Comparison of ENCODE assay signal across 9 mouse cellular contexts in genomic region chr1:92474066-92474578, GRCm38 (mm10). TPM values are rescaled to one million over a fixed set of nuclear protein-coding genes. Genes with fewer than 3 reads are reported as not detected.
DNase-seq lines count a peak whose midpoint lies in the region; ATAC-seq and TF ChIP-seq lines count a peak whose summit lies in the region.
"Had no signal": no experiment of that assay in that cellular context is flagged by ENCODE, and none has a peak within 500 bp of the region (broad histone marks: within the 10 kb centered on the region; RNA-seq: fewer than 3 reads in every experiment).

No protein-coding gene starts in this region.

- H3K27ac ChIP-seq in heart, adult 2 months, result peak overlapping the region; percentile 94
- no peak overlapping the region for H3K27ac ChIP-seq in CH12.LX (ENCODE audit: insufficient read depth, low read depth)
- H3K27ac ChIP-seq in forebrain, embryonic 11.5 days (ENCODE audit: low read depth, low read length), result no peak overlapping the region
- H3K27ac ChIP-seq in liver, embryonic 13.5 days, result peak overlapping the region; percentile 61; the same call in 1 of the 2 replicates
- peak overlapping the region; percentile 83 for H3K27ac ChIP-seq in stomach, postnatal 0 days (replicated peaks)

- no peaks in the 10 kb centered on the region for H3K9me3 ChIP-seq in CH12.LX (replicated peaks; ENCODE audit: low read length)
- no peaks in the 10 kb centered on the region for H3K9me3 ChIP-seq in forebrain, embryonic 11.5 days (ENCODE audit: control insufficient read depth, low read length)
- no peaks in the 10 kb centered on the region for H3K9me3 ChIP-seq in liver, embryonic 13.5 days (replicated peaks)
- no peaks in the 10 kb centered on the region for H3K9me3 ChIP-seq in stomach, postnatal 0 days (ENCODE audit: control insufficient read depth, low read length)

- TF ChIP-seq EP300 in heart, adult 2 months (IDR thresholded peaks at IDR 0.05; ENCODE audit: insufficient read depth, low read depth, low read length), result no peak
- no peak for TF ChIP-seq EP300 in CH12.LX (IDR thresholded peaks at IDR 0.05; ENCODE audit: low read length)
- no peak for TF ChIP-seq EP300 in stomach, postnatal 0 days (optimal IDR thresholded peaks at IDR 0.05)

- in situ Hi-C loops in CH12.LX (cut with MboI; ENCODE audit: low pct_ligation_motif_present, low pct_unique_long_range_greater_than_20kb, low sequenced_read_pairs), result no loop called here

- intact Hi-C loops in heart, adult 2 months (cut with DNase I), result no loop called here
- intact Hi-C loops in heart, postnatal 36 days (cut with DNase I), result loop anchor here (10.0 kb wide), 1 partner anchor 939 kb away; no protein-coding TSS in a partner anchor

- peaks cover 6% of the 10 kb centered on the region for H3K4me1 ChIP-seq in heart, adult 2 months (ENCODE audit: control insufficient read depth, insufficient read depth, low read length)
- peaks cover 0 to 16% of the 10 kb centered on the region in 2 experiments; a peak in 2 of 4 replicates for H3K4me1 ChIP-seq in CH12.LX (ENCODE audit: control insufficient read depth in 1 of 2, insufficient read depth in 2 of 2)
- H3K4me1 ChIP-seq in forebrain, embryonic 11.5 days (replicated peaks; ENCODE audit: control insufficient read depth, insufficient read depth, low read length), result peaks cover 3% of the 10 kb centered on the region; the same call in 1 of the 2 replicates
- H3K4me1 ChIP-seq in liver, embryonic 13.5 days (replicated peaks), result peaks cover 21% of the 10 kb centered on the region
- H3K4me1 ChIP-seq in stomach, postnatal 0 days (replicated peaks; ENCODE audit: control insufficient read depth, insufficient read depth), result 0 out of 2 replicates have a peak, but pooled peaks cover 2% of the 10 kb centered on the region

- no peaks in the 10 kb centered on the region for H3K79me2 ChIP-seq in heart, adult 2 months (replicated peaks; ENCODE audit: control insufficient read depth, insufficient read depth, low read length)
- H3K79me2 ChIP-seq in CH12.LX (replicated peaks; ENCODE audit: control insufficient read depth, extremely low read depth, insufficient read depth, poor library complexity, severe bottlenecking), result peaks cover 15% of the 10 kb centered on the region

- TF ChIP-seq RAD21 in CH12.LX (IDR thresholded peaks at IDR 0.05; ENCODE audit: low read depth, low read length), result no peak

- H3K36me3 ChIP-seq in heart, adult 2 months (ENCODE audit: control insufficient read depth, insufficient read depth, low read length), result peaks cover 4% of the 10 kb centered on the region
- peaks cover 18 to 26% of the 10 kb centered on the region in 2 experiments for H3K36me3 ChIP-seq in CH12.LX (replicated peaks in 1 of 2; ENCODE audit: control insufficient read depth in 1 of 2, insufficient read depth in 1 of 2, low read length in 1 of 2)
- peaks cover 3% of the 10 kb centered on the region; the same call in 1 of the 2 replicates for H3K36me3 ChIP-seq in forebrain, embryonic 11.5 days (ENCODE audit: control insufficient read depth, insufficient read depth, low read length)
- H3K36me3 ChIP-seq in liver, embryonic 13.5 days, result peaks cover 21% of the 10 kb centered on the region
- H3K36me3 ChIP-seq in stomach, postnatal 0 days (ENCODE audit: control insufficient read depth, insufficient read depth, low read length), result peaks cover 3% of the 10 kb centered on the region; the same call in 1 of the 2 replicates

- DNase-seq in heart, adult 2 months, result no peak
- no peak for DNase-seq in heart, postnatal 36 days
- peak; percentile 13 for DNase-seq in CH12.LX (ENCODE audit: extremely low read depth)
- no peak for DNase-seq in forebrain, embryonic 11.5 days (ENCODE audit: low spot score)
- no peak for DNase-seq in liver, embryonic 13.5 days
- no peak for DNase-seq in stomach, postnatal 0 days (ENCODE audit: low spot score)
- DNase-seq in cerebellum, adult 11-12 months, result no peak
- DNase-seq in right cerebral cortex, postnatal 25 days, result no peak

- peak overlapping the region; percentile 71 for H3K4me3 ChIP-seq in heart, adult 2 months
- H3K4me3 ChIP-seq in CH12.LX (replicated peaks in 1 of 3; ENCODE audit: low read depth in 2 of 3, low read length in 2 of 3, poor library complexity in 1 of 3), result peak overlapping the region; percentile 66 to 99 (median 66)
- peak overlapping the region; percentile 92 for H3K4me3 ChIP-seq in forebrain, embryonic 11.5 days (ENCODE audit: low read depth, low read length)
- H3K4me3 ChIP-seq in liver, embryonic 13.5 days (replicated peaks), result peak overlapping the region; percentile 81
- peak overlapping the region; percentile 96 for H3K4me3 ChIP-seq in stomach, postnatal 0 days (ENCODE audit: low read depth, low read length)

- dilution Hi-C loops in CH12.LX (cut with MboI; ENCODE audit: extremely low pct_ligation_motif_present, extremely low pct_unique_long_range_greater_than_20kb, low sequenced_read_pairs), result no loop called here

- peak; percentile 22; the same call in 1 of the 2 replicates for ATAC-seq in forebrain, embryonic 11.5 days (replicated peaks; ENCODE audit: low FRiP score)
- peak; percentile 68 for ATAC-seq in liver, embryonic 13.5 days (ENCODE audit: low read depth)
- ATAC-seq in stomach, postnatal 0 days (ENCODE audit: low FRiP score, low TSS enrichment), result peak; percentile 73

- no peak for TF ChIP-seq POLR2A in heart, adult 2 months (IDR thresholded peaks at IDR 0.05; ENCODE audit: insufficient read depth, low read depth, low read length)
- TF ChIP-seq POLR2A in CH12.LX (IDR thresholded peaks at IDR 0.05; ENCODE audit: low read depth, low read length), result no peak

- H3K27me3 ChIP-seq in heart, adult 2 months (ENCODE audit: control insufficient read depth, insufficient read depth, low read length), result 0 out of 2 replicates have a peak, but pooled peaks cover 2% of the 10 kb centered on the region
- peaks cover 41% of the 10 kb centered on the region for H3K27me3 ChIP-seq in CH12.LX (replicated peaks)
- no peaks in the 10 kb centered on the region for H3K27me3 ChIP-seq in forebrain, embryonic 11.5 days (ENCODE audit: control insufficient read depth, insufficient read depth, low read length)
- H3K27me3 ChIP-seq in liver, embryonic 13.5 days, result 0 out of 2 replicates have a peak, but pooled peaks cover 3% of the 10 kb centered on the region
- H3K27me3 ChIP-seq in stomach, postnatal 0 days (ENCODE audit: control insufficient read depth, insufficient read depth, low read length), result no peaks in the 10 kb centered on the region

- H3K9ac ChIP-seq in heart, adult 2 months (ENCODE audit: low read depth, low read length), result peak overlapping the region; percentile 64
- peak overlapping the region; percentile 84 for H3K9ac ChIP-seq in CH12.LX (ENCODE audit: insufficient read depth, low read depth)
- H3K9ac ChIP-seq in forebrain, embryonic 11.5 days (ENCODE audit: low read length), result peak overlapping the region; percentile 64
- peak overlapping the region; percentile 62 for H3K9ac ChIP-seq in liver, embryonic 13.5 days
- H3K9ac ChIP-seq in stomach, postnatal 0 days (ENCODE audit: low read length), result peak overlapping the region; percentile 71

- WGBS in heart, adult 2 months, result 2% methylated on average over 10 of the region's 10 CpGs
- 5% methylated on average over 10 of the region's 10 CpGs for WGBS in forebrain, embryonic 11.5 days
- 2% methylated on average over 10 of the region's 10 CpGs for whole genome bisulfite sequencing in liver, embryonic 13.5 days (ENCODE audit: insufficient replicate concordance)
- 5% methylated on average over 10 of the region's 10 CpGs for WGBS in stomach, postnatal 0 days

- peak overlapping the region; percentile 98 for H3K4me2 ChIP-seq in CH12.LX (ENCODE audit: insufficient read depth, low read depth, poor library complexity, severe bottlenecking)
- H3K4me2 ChIP-seq in forebrain, embryonic 11.5 days (ENCODE audit: low read depth, low read length, severe bottlenecking), result peak overlapping the region; percentile 87
- peak overlapping the region; percentile 91 for H3K4me2 ChIP-seq in liver, embryonic 13.5 days
- H3K4me2 ChIP-seq in stomach, postnatal 0 days (replicated peaks; ENCODE audit: low read depth), result peak overlapping the region; percentile 95

- TF ChIP-seq CTCF in heart, adult 2 months (IDR thresholded peaks at IDR 0.05), result no peak
- TF ChIP-seq CTCF in CH12.LX (conservative IDR thresholded peaks at IDR 0.05 in 1 of 2, IDR thresholded peaks at IDR 0.05 in 1 of 2; ENCODE audit: low read depth in 2 of 2, low read length in 2 of 2), result no peak
- TF ChIP-seq CTCF in stomach, postnatal 0 days (IDR thresholded peaks at IDR 0.05; ENCODE audit: low read depth), result no peak

RNA-seq across cellular contexts. Expression of gene Ndufa10, which starts 0.5 kb away (rescaled TPM):
- total RNA-seq in heart, adult 2 months (2021), result 1,000 to 10,000 TPM in 1 of 2 experiments, 100 to 1,000 TPM in 1; 856 to 1,030 TPM
- polyA plus RNA-seq in heart, adult 2 months (2012; rRNA removed), result 558 and 706 TPM in 2 replicates
- total RNA-seq in heart, postnatal 36 days (2021), result 1,000 to 10,000 TPM in 1 of 2 experiments, 100 to 1,000 TPM in 1; 980 to 1,105 TPM
- total RNA-seq in CH12.LX (2012; rRNA removed) (103 and 111 TPM in 2 replicates), CH12.LX (2014; rRNA removed) (139 and 142 TPM in 2 replicates)
- 230 and 296 TPM in 2 replicates for polyA plus RNA-seq in CH12.LX (2012; ENCODE audit: insufficient read length, low read depth)
- polyA plus RNA-seq in forebrain, embryonic 11.5 days (2014; fragmentation: Nextera tagmentation; extraction: Ambion mirVana), result 262 and 271 TPM in 2 replicates
- polyA plus RNA-seq in liver, embryonic 13.5 days (2015; fragmentation: Nextera tagmentation; extraction: Ambion mirVana), result 167 and 187 TPM in 2 replicates
- 229 and 232 TPM in 2 replicates for polyA plus RNA-seq in stomach, postnatal 0 days (2015; fragmentation: Nextera tagmentation; extraction: Ambion mirVana)

RNA-seq across cellular contexts. Expression of gene Olfr1416, which starts 10.8 kb away (rescaled TPM):
- not detected for total RNA-seq in heart, adult 2 months (2021)
- polyA plus RNA-seq in heart, adult 2 months (2012; rRNA removed), result not detected in 2 replicates
- total RNA-seq in heart, postnatal 36 days (2021), result not detected
- total RNA-seq in CH12.LX (2012; rRNA removed), result not detected in 2 replicates
- not detected in 2 replicates for total RNA-seq in CH12.LX (2014; rRNA removed)
- not detected in 2 replicates for polyA plus RNA-seq in CH12.LX (2012; ENCODE audit: insufficient read length, low read depth)
- polyA plus RNA-seq in forebrain, embryonic 11.5 days (2014; fragmentation: Nextera tagmentation; extraction: Ambion mirVana), result not detected in 2 replicates
- polyA plus RNA-seq in liver, embryonic 13.5 days (2015; fragmentation: Nextera tagmentation; extraction: Ambion mirVana), result not detected in 2 replicates
- polyA plus RNA-seq in stomach, postnatal 0 days (2015; fragmentation: Nextera tagmentation; extraction: Ambion mirVana), result not detected in 2 replicates
- total RNA-seq: left cerebral cortex, postnatal 14 days had no signal

RNA-seq across cellular contexts. Expression of gene Olfr1415, which starts 21.8 kb away (rescaled TPM):
- total RNA-seq in heart, adult 2 months (2021), result not detected
- not detected in 2 replicates for polyA plus RNA-seq in heart, adult 2 months (2012; rRNA removed)
- not detected for total RNA-seq in heart, postnatal 36 days (2021)
- total RNA-seq in CH12.LX (2012; rRNA removed) (not detected in 2 replicates), CH12.LX (2014; rRNA removed) (not detected in 2 replicates)
- polyA plus RNA-seq in CH12.LX (2012; ENCODE audit: insufficient read length, low read depth), result not detected in 2 replicates
- polyA plus RNA-seq in forebrain, embryonic 11.5 days (2014; fragmentation: Nextera tagmentation; extraction: Ambion mirVana), result not detected in 2 replicates
- not detected in 2 replicates for polyA plus RNA-seq in liver, embryonic 13.5 days (2015; fragmentation: Nextera tagmentation; extraction: Ambion mirVana)
- not detected in 2 replicates for polyA plus RNA-seq in stomach, postnatal 0 days (2015; fragmentation: Nextera tagmentation; extraction: Ambion mirVana)
- total RNA-seq: left cerebral cortex, postnatal 14 days had no signal

RNA-seq across cellular contexts. Expression of gene Olfr1414, which starts 44.3 kb away (rescaled TPM):
- total RNA-seq in heart, adult 2 months (2021), result not detected
- polyA plus RNA-seq in heart, adult 2 months (2012; rRNA removed), result not detected in 2 replicates
- total RNA-seq in heart, postnatal 36 days (2021), result not detected
- total RNA-seq in CH12.LX (2012; rRNA removed) (0.25 TPM in 2 replicates), CH12.LX (2014; rRNA removed) (0.20 TPM in 1 of 2 replicates, not detected in the other)
- polyA plus RNA-seq in CH12.LX (2012; ENCODE audit: insufficient read length, low read depth), result not detected in 2 replicates
- not detected in 2 replicates for polyA plus RNA-seq in forebrain, embryonic 11.5 days (2014; fragmentation: Nextera tagmentation; extraction: Ambion mirVana)
- polyA plus RNA-seq in liver, embryonic 13.5 days (2015; fragmentation: Nextera tagmentation; extraction: Ambion mirVana), result not detected in 2 replicates
- polyA plus RNA-seq in stomach, postnatal 0 days (2015; fragmentation: Nextera tagmentation; extraction: Ambion mirVana), result 0.08 TPM in 1 of 2 replicates, not detected in the other
- total RNA-seq: left cerebral cortex, postnatal 14 days had no signal

Comparison
In these comparisons a context has a peak if more than half of its experiments do, and no peak if none do; other contexts are left out.
1. H3K27ac ChIP-seq: peak in heart, adult 2 months (single experiment), liver, embryonic 13.5 days (single experiment) and stomach, postnatal 0 days (single experiment); none in CH12.LX (single experiment) and forebrain, embryonic 11.5 days (single experiment).
2. ATAC-seq: peak in every context shown above with its lines; median percentile 73 in stomach, postnatal 0 days; 68 in liver, embryonic 13.5 days; 22 in forebrain, embryonic 11.5 days.
3. Peak in every context shown above with its lines, with median percentiles within 50 percentile points of each other: H3K4me3 ChIP-seq, H3K9ac ChIP-seq and H3K4me2 ChIP-seq.